8 mouse cellular contexts compared by ENCODE assay signal in the genomic region with DNA sequence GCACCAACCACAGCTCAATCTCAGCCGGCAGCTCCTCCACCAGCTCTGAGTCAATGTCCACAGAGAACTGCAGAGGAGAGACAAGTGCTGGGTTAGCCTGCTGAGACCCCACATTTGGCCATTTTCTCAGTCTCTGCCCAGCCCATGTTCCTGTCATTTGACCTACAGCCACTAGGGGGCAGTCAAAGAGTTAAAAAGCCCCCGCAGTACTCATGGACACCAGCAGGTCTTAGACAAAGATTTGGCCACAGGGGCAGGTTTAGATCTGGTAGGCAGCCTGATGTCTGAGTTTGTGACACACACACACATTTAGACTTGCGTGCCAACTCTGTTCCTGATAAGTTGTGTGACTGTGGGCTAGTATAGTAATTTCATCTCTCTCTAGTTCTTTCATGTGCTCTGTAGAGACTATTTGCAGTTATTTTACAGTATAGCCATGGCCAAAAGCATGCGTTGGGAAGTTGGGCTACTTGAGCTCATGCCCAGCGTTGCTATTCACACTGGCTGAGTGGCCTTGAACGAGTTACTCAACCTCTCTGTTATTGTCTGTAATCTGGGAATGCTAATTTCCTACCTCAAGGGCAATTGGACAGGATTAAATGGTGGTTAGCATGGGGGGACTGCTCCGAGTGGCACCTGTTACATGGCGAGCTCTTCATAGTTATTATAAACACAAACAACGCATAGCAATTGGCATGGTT. TPM values are rescaled to one million over a fixed set of nuclear protein-coding genes. Genes with fewer than 3 reads are reported as not detected.
DNase-seq lines count a peak whose midpoint lies in the region; ATAC-seq lines count a peak whose summit lies in the region.

No protein-coding gene starts in this region.

- H3K27me3 ChIP-seq in liver, embryonic 11.5 days (replicated peaks; ENCODE audit: control insufficient read depth, insufficient read depth, low read length), result peaks cover 13% of the 10 kb centered on the region; the same call in 1 of the 2 replicates
- no peaks in the 10 kb centered on the region for H3K27me3 ChIP-seq in neural tube, embryonic 14.5 days (ENCODE audit: control insufficient read depth, insufficient read depth, low read length)

- no peaks in the 10 kb centered on the region for H3K9me3 ChIP-seq in liver, embryonic 11.5 days (ENCODE audit: control insufficient read depth, low read length)
- no peaks in the 10 kb centered on the region for H3K9me3 ChIP-seq in neural tube, embryonic 14.5 days (ENCODE audit: control insufficient read depth, low read length)

- WGBS in liver, embryonic 11.5 days, result 55% methylated on average over 9 of the region's 9 CpGs
- 58% methylated on average over 9 of the region's 9 CpGs for WGBS in neural tube, embryonic 14.5 days

- 0 out of 2 replicates have a peak, but pooled peaks cover 2% of the 10 kb centered on the region for H3K4me1 ChIP-seq in liver, embryonic 11.5 days (replicated peaks; ENCODE audit: control insufficient read depth, insufficient read depth, low read length)
- 0 out of 2 replicates have a peak, but pooled peaks cover 4% of the 10 kb centered on the region for H3K4me1 ChIP-seq in neural tube, embryonic 14.5 days (ENCODE audit: control insufficient read depth, insufficient read depth, low read length)

- ATAC-seq in liver, embryonic 11.5 days (replicated peaks; ENCODE audit: low FRiP score), result peak; percentile 46; the same call in 1 of the 2 replicates
- peak; percentile 47; the same call in 1 of the 2 replicates for ATAC-seq in neural tube, embryonic 14.5 days (ENCODE audit: low read depth)

- no peak overlapping the region for H3K4me3 ChIP-seq in liver, embryonic 11.5 days (ENCODE audit: low read depth, low read length)
- H3K4me3 ChIP-seq in neural tube, embryonic 14.5 days (ENCODE audit: low read depth, low read length), result no peak overlapping the region

- no peak overlapping the region for H3K9ac ChIP-seq in liver, embryonic 11.5 days (ENCODE audit: low read depth, low read length)
- no peak overlapping the region for H3K9ac ChIP-seq in neural tube, embryonic 14.5 days (replicated peaks; ENCODE audit: low read depth, low read length)

- H3K4me2 ChIP-seq in liver, embryonic 11.5 days, result no peak overlapping the region
- H3K4me2 ChIP-seq in neural tube, embryonic 14.5 days (ENCODE audit: low read depth, low read length), result no peak overlapping the region

- peak; percentile 47 for DNase-seq in ovary, postnatal 36 days (ENCODE audit: low spot score)
- no peak for DNase-seq in ovary, adult 18-20 months (ENCODE audit: low spot score)
- DNase-seq in adrenal gland, adult 18-20 months (ENCODE audit: low spot score in 2 of 2), result peak; percentile 53
- peak; percentile 85 for DNase-seq in embryo, embryonic 11 days
- peak; percentile 70 for DNase-seq in heart, postnatal 4 days
- DNase-seq in liver, embryonic 11.5 days (ENCODE audit: low spot score), result no peak
- no peak for DNase-seq in right cerebral cortex, adult 18-20 months

- no peaks in the 10 kb centered on the region for H3K36me3 ChIP-seq in liver, embryonic 11.5 days (ENCODE audit: control insufficient read depth, insufficient read depth, low read length)
- H3K36me3 ChIP-seq in neural tube, embryonic 14.5 days (ENCODE audit: control insufficient read depth, insufficient read depth, low read length), result 0 out of 2 replicates have a peak, but pooled peaks cover 5% of the 10 kb centered on the region

- no peak overlapping the region for H3K27ac ChIP-seq in liver, embryonic 11.5 days (ENCODE audit: low read depth, low read length)
- H3K27ac ChIP-seq in neural tube, embryonic 14.5 days (ENCODE audit: low read depth, low read length), result no peak overlapping the region

RNA-seq across cellular contexts. Expression of a gene that starts 6.0 kb away (rescaled TPM):
- 100 to 1,000 TPM in 1 of 2 experiments, 10 to 100 TPM in 1; 84.1 to 111 TPM for total RNA-seq in adrenal gland, adult 18-20 months (2021)
- 100 to 1,000 TPM; 178 to 200 TPM for total RNA-seq in heart, postnatal 4 days (2021)
- polyA plus RNA-seq in liver, embryonic 11.5 days (2014; fragmentation: Nextera tagmentation; extraction: Ambion mirVana), result 14.9 and 15.2 TPM in 2 replicates
- polyA plus RNA-seq in neural tube, embryonic 14.5 days (2014; fragmentation: Nextera tagmentation; extraction: Ambion mirVana), result 21.8 and 23.1 TPM in 2 replicates

RNA-seq across cellular contexts. Expression of a gene that starts 29.5 kb away (rescaled TPM):
- 10 to 100 TPM; 33.9 to 44.6 TPM for total RNA-seq in adrenal gland, adult 18-20 months (2021)
- 10 to 100 TPM; 16.1 to 16.4 TPM for total RNA-seq in heart, postnatal 4 days (2021)
- polyA plus RNA-seq in liver, embryonic 11.5 days (2014; fragmentation: Nextera tagmentation; extraction: Ambion mirVana), result 4.0 and 4.6 TPM in 2 replicates
- polyA plus RNA-seq in neural tube, embryonic 14.5 days (2014; fragmentation: Nextera tagmentation; extraction: Ambion mirVana), result 13.8 and 13.9 TPM in 2 replicates

RNA-seq across cellular contexts. Expression of a gene that starts 37.5 kb away (rescaled TPM):
- total RNA-seq in adrenal gland, adult 18-20 months (2021), result 1 to 10 TPM; 3.7 TPM
- total RNA-seq in heart, postnatal 4 days (2021), result 1 to 10 TPM; 9.1 to 9.5 TPM
- polyA plus RNA-seq in liver, embryonic 11.5 days (2014; fragmentation: Nextera tagmentation; extraction: Ambion mirVana), result 55.8 and 57.8 TPM in 2 replicates
- 131 and 144 TPM in 2 replicates for polyA plus RNA-seq in neural tube, embryonic 14.5 days (2014; fragmentation: Nextera tagmentation; extraction: Ambion mirVana)

RNA-seq across cellular contexts. Expression of a gene that starts 56.3 kb away (rescaled TPM):
- 100 to 1,000 TPM; 107 to 115 TPM for total RNA-seq in adrenal gland, adult 18-20 months (2021)
- 10 to 100 TPM; 45.3 to 46.3 TPM for total RNA-seq in heart, postnatal 4 days (2021)
- 21.9 and 27.9 TPM in 2 replicates for polyA plus RNA-seq in liver, embryonic 11.5 days (2014; fragmentation: Nextera tagmentation; extraction: Ambion mirVana)
- 27.7 and 29.8 TPM in 2 replicates for polyA plus RNA-seq in neural tube, embryonic 14.5 days (2014; fragmentation: Nextera tagmentation; extraction: Ambion mirVana)

Comparison
In these comparisons a context has a peak if more than half of its experiments do, and no peak if none do; other contexts are left out.
1. DNase-seq: peak in ovary, postnatal 36 days (single experiment), adrenal gland, adult 18-20 months (2 of 2), embryo, embryonic 11 days (single experiment) and heart, postnatal 4 days (single experiment); none in ovary, adult 18-20 months (single experiment), liver, embryonic 11.5 days (single experiment) and right cerebral cortex, adult 18-20 months (single experiment).